Mouse (Mus musculus) liver, embryonic 14.5 days (tissue): ENCODE data around the gene Snx18.

ENCODE experiments used
- CTCF ChIP-seq: IDR thresholded peaks from 2 replicates; pipeline ENCODE4 v1.5.1; 2016; ENCODE audit warnings: antibody characterized with exemption, low read depth, control low read depth
- EP300 ChIP-seq: IDR thresholded peaks from 2 replicates; pipeline ENCODE4 v1.6.1; 2016; ENCODE audit warnings: antibody characterized with exemption, low read depth

- TF ChIP-seq CTCF (no peak), EP300 (no peak)
Observed at GRCm38 (mm10) chr13:113635799-113636222, 17.4 kb upstream of the Snx18 start.
